Mouse (Mus musculus) ES-E14 (cell line): ENCODE data around the gene Cpne7.

Source experiments
- CHD2 ChIP-seq: IDR thresholded peaks from 2 replicates; pipeline ENCODE4 v1.6.1; 2014; ENCODE audit warnings: mild to moderate bottlenecking, low read depth, low read length, inconsistent platforms
- HCFC1 ChIP-seq: IDR thresholded peaks from 2 replicates; pipeline ENCODE4 v1.6.1; 2012; ENCODE audit warnings: low read length, inconsistent platforms, borderline replicate concordance; ENCODE audit not compliant: insufficient read depth
- MAFK ChIP-seq: IDR thresholded peaks from 2 replicates; pipeline ENCODE4 v1.6.1; 2014; ENCODE audit warnings: mild to moderate bottlenecking, low read depth, low read length, inconsistent platforms; ENCODE audit not compliant: insufficient read depth
- ZC3H11A ChIP-seq: IDR thresholded peaks from 2 replicates; pipeline ENCODE4 v1.6.1; 2012; ENCODE audit warnings: low read depth, mild to moderate bottlenecking, inconsistent platforms, low read length, borderline replicate concordance
- ZNF384 ChIP-seq: IDR thresholded peaks from 2 replicates; pipeline ENCODE4 v1.6.1; 2012; ENCODE audit warnings: low read depth, low read length, inconsistent platforms

DNA sequence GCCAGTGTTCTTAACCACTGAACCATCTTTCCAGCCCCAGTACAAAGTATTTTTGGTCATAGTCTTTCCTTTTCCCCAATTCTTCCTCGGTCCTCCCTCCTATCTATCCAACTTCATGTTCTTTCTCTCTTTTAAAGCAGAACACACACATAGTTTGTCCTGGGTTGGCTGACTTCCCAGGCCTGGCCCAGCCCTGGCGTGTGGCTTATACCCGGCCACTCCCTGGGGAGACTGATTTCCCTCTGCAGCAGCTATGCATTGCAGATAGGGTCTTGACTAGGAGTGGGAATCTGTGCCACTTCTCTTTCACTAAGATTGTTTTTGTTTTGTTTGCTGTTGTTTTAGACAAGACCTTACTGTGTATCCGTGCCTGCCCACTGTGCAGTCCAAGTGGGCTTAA lies 46.0 kb upstream of the Cpne7 start:
- TF ChIP-seq CHD2 (no peak), ZC3H11A (no peak), HCFC1 (no peak), MAFK (no peak), ZNF384 (no peak)
